28 mouse cellular contexts compared by ENCODE assay signal in the genomic region with DNA sequence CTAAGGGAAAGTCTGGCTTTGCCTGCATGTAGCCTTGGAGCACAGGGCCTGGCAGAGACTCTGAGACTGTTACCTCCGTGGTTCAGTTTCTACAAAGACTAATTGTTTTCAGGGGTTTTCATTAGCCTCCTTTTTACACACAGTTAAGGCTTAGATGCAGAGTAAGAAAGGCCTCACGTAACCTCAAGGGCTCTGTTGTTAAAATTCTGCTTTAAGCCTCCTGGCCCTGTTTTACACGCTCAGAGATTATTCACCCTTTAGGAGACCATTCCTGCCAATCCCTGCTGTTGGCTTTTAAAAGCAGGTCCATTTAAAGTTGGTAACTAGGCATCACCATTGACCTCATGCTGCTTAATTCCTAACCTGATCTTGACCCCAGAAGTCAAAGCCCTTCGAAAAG. TPM values are rescaled to one million over a fixed set of nuclear protein-coding genes. Genes with fewer than 3 reads are reported as not detected.
DNase-seq lines count a peak whose midpoint lies in the region; ATAC-seq lines count a peak whose summit lies in the region.
"Had no signal": no experiment of that assay in that cellular context is flagged by ENCODE, and none has a peak within 500 bp of the region (broad histone marks: within the 10 kb centered on the region; RNA-seq: fewer than 3 reads in every experiment).

No protein-coding gene starts in this region.

- H3K4me3 ChIP-seq in heart, embryonic 10.5 days: no peak overlapping the region
- H3K4me3 ChIP-seq in limb, embryonic 12.5 days (replicated peaks): no peak overlapping the region
- H3K4me3 ChIP-seq: embryonic facial prominence, embryonic 15.5 days; gastrocnemius, adult 2 months; heart, embryonic 13.5 days; hindbrain, embryonic 10.5 days; hindbrain, embryonic 13.5 days; intestine, embryonic 15.5 days had no signal

- no peaks in the 10 kb centered on the region for H3K27me3 ChIP-seq in heart, embryonic 10.5 days (ENCODE audit: insufficient read depth, poor library complexity, severe bottlenecking)
- 0 out of 2 replicates have a peak, but pooled peaks cover 5% of the 10 kb centered on the region for H3K27me3 ChIP-seq in limb, embryonic 12.5 days
- H3K27me3 ChIP-seq: CH12.LX; embryonic facial prominence, embryonic 15.5 days; heart, embryonic 13.5 days; hindbrain, embryonic 13.5 days; intestine, embryonic 15.5 days had no signal

- no peak overlapping the region for H3K4me2 ChIP-seq in limb, embryonic 12.5 days
- H3K4me2 ChIP-seq: embryonic facial prominence, embryonic 15.5 days; heart, embryonic 13.5 days; hindbrain, embryonic 13.5 days; intestine, embryonic 15.5 days had no signal

- H3K36me3 ChIP-seq in heart, embryonic 10.5 days: no peaks in the 10 kb centered on the region
- no peaks in the 10 kb centered on the region for H3K36me3 ChIP-seq in limb, embryonic 12.5 days
- H3K36me3 ChIP-seq: embryonic facial prominence, embryonic 15.5 days; G1E; heart, embryonic 13.5 days; hindbrain, embryonic 10.5 days; hindbrain, embryonic 13.5 days; intestine, embryonic 15.5 days had no signal

- no peaks in the 10 kb centered on the region for H3K4me1 ChIP-seq in heart, embryonic 10.5 days
- peaks cover 34% of the 10 kb centered on the region for H3K4me1 ChIP-seq in limb, embryonic 12.5 days (replicated peaks)
- H3K4me1 ChIP-seq: embryonic facial prominence, embryonic 15.5 days; hindbrain, embryonic 13.5 days; intestine, embryonic 15.5 days had no signal

- ATAC-seq in limb, embryonic 12.5 days (ENCODE audit: insufficient number of reproducible peaks, insufficient read depth, low FRiP score, low TSS enrichment, low read depth): peak; percentile 91
- ATAC-seq: forebrain, embryonic 14.5 days; forebrain, postnatal 0 days; hindbrain, embryonic 16.5 days; intestine, embryonic 15.5 days had no signal

- DNase-seq in heart, adult 11 months: peak; percentile 21
- DNase-seq in heart, embryonic 10.5 days (ENCODE audit: low spot score): no peak
- DNase-seq in Muller cell, postnatal 12 days (ENCODE audit: inconsistent ontology term): peak; percentile 2
- peak; percentile 74 for DNase-seq in forelimb bud, embryonic 11.5 days (ENCODE audit: low read depth, low spot score)
- no peak for DNase-seq in urinary bladder, postnatal 10 days (ENCODE audit: low spot score)
- no peak for DNase-seq in kidney, postnatal 25 days
- no peak for DNase-seq in frontal cortex, postnatal 10 days (ENCODE audit: low spot score in 2 of 2)
- DNase-seq: adrenal gland, adult 2 months; adrenal gland, postnatal 14 days; B cell, adult 2 months; cerebellum, adult 11 months; cerebellum, adult 2 months; cerebellum, adult 9-11 months; cerebellum, postnatal 25 days; forebrain, postnatal 0 days; gastrocnemius, adult 2 months; gastrocnemius, postnatal 14 days; heart, adult 18-20 months had no signal

- 62% methylated on average over 4 of the region's 4 CpGs for WGBS in heart, embryonic 10.5 days
- 18% methylated on average over 4 of the region's 4 CpGs for WGBS in limb, embryonic 12.5 days

- no peak overlapping the region for H3K27ac ChIP-seq in heart, embryonic 10.5 days
- H3K27ac ChIP-seq in limb, embryonic 12.5 days: peak overlapping the region; percentile 47; the same call in 1 of the 2 replicates
- H3K27ac ChIP-seq: embryonic facial prominence, embryonic 15.5 days; gastrocnemius, adult 2 months; heart, embryonic 13.5 days; hindbrain, embryonic 10.5 days; hindbrain, embryonic 13.5 days; intestine, embryonic 15.5 days had no signal

- no peaks in the 10 kb centered on the region for H3K9me3 ChIP-seq in heart, embryonic 10.5 days
- H3K9me3 ChIP-seq in limb, embryonic 12.5 days: no peaks in the 10 kb centered on the region
- H3K9me3 ChIP-seq: embryonic facial prominence, embryonic 15.5 days; G1E; heart, embryonic 13.5 days; hindbrain, embryonic 10.5 days; hindbrain, embryonic 13.5 days; intestine, embryonic 15.5 days had no signal

- H3K9ac ChIP-seq in limb, embryonic 12.5 days (replicated peaks): no peak overlapping the region
- H3K9ac ChIP-seq: embryonic facial prominence, embryonic 15.5 days; forebrain, postnatal 0 days; heart, embryonic 13.5 days; hindbrain, embryonic 13.5 days; intestine, embryonic 15.5 days had no signal

RNA-seq across cellular contexts. Expression of a gene that starts 22.5 kb away (rescaled TPM):
- polyA plus RNA-seq in heart, embryonic 10.5 days (2016; fragmentation: Nextera tagmentation; extraction: Ambion mirVana): 5.3 and 6.9 TPM in 2 replicates
- 39.9 and 48.5 TPM in 2 replicates for polyA plus RNA-seq in limb, embryonic 12.5 days (2016; fragmentation: Nextera tagmentation; extraction: Ambion mirVana)

Comparison
In these comparisons a context has a peak if more than half of its experiments do, and no peak if none do; other contexts are left out.
1. DNase-seq: peak in heart, adult 11 months (single experiment), Muller cell, postnatal 12 days (single experiment) and forelimb bud, embryonic 11.5 days (single experiment); none in heart, embryonic 10.5 days (single experiment), urinary bladder, postnatal 10 days (single experiment), kidney, postnatal 25 days (0 of 2) and frontal cortex, postnatal 10 days (0 of 2).